Mouse (Mus musculus) layer of hippocampus, adult 11-12 months (tissue): ENCODE measurements around the gene Zfand2b.

Experiments used
- DNase-seq: peaks from one replicate; pipeline ENCODE4 v3.0.0; 2022; ENCODE audit warnings: low spot score

The Zfand2b gene

GRCm38 (mm10) chr1:75168472-75169464 lies at the start of gene Zfand2b:
Gene Zfand2b, plus strand, starts transcription at chr1:75168646.
- peak; percentile 96 for DNase-seq

DNA sequence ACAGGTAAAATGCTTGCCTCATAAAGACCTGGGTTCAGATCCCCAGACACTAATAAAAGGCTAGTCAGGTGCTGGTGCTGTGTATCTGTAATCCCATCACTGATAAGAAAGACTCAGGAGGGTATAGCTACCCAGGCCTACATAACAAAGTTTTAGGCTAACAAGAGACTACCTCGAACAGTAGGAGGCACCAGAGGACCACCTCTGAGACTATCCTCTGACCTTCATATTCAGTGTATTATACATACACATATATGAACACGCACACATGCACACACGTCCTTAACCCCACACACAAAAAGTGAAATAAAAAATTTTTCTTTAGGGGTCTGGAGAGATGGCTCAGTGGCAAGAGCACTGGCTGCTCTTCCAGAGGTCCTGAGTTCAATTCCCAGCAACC lies 46.2 kb upstream of the Zfand2b start:
- no peak for DNase-seq

- peak; percentile 93 for DNase-seq
Observed at GRCm38 (mm10) chr1:75124346-75125321, 43.8 kb upstream of the Zfand2b start, which contains the start of gene Nhej1. Gene Nhej1, minus strand, starts transcription at chr1:75125200.

DNA sequence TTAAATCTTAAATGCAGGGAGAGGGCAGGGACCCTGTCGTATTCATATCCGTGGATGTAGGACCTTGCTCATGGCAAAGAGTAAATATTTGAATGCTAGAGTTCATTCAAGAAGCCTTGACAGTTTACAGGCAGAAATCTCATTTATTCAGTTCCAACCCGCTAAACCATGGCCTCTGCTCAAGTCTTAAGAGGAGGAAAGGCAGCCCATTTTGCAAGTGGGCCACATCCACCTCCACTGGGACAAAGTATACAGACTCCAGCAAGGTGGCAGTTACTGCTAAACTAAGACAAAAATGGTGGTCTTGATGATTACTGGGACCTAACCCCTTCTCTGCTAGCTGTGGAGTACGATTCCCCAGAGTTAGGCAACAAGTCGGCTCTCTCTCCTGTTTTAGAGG lies 43.0 kb upstream of the Zfand2b start:
- no peak for DNase-seq

DNA sequence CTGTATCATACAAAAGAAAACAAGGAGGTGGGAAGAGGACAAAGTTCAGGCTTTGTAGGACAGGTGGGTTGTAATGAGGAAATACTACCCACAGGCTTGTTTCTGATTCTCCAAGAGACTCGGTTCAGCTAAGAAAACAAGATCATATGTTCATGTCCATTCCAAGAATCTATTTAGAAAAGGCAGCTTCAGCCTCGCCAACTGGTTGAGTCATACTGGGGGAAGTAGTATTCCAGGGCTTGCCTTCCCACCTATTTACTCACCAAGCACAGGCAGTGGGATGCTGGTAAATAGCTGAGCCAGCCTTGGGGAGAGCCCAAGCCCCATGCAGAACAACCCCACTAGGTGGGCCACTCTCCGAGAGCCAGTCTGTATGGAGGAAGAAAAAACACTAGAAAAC lies 39.8 kb upstream of the Zfand2b start:
- no peak for DNase-seq

GRCm38 (mm10) chr1:75133421-75134207 lies 34.8 kb upstream of the Zfand2b start, which contains the start of gene Slc23a3:
Gene Slc23a3, minus strand, starts transcription at chr1:75133890.
- no peak for DNase-seq

GRCm38 (mm10) chr1:75136293-75136692 lies 32.2 kb upstream of the Zfand2b start:
- no peak for DNase-seq

DNA sequence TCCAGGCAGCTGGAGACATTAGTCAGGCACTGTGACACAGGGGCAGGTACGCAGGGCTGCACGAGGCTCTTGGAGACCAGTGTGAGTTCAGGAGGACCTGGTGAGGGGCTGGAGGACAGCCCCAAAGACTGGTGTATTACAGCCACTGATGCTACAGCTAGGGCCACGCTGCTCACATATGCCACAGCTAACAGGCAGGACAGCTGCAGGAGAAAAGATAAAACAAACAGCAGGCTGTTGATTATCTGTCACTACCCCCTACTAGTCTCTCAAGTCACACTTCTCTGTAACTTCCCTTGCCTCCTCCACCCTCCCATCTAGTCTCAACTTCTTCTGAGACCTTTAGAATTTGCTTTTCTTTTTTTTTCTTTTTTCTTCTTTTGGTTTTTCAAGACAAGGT lies 31.7 kb upstream of the Zfand2b start:
- DNase-seq, result no peak

GRCm38 (mm10) chr1:75138448-75138847 lies 30.0 kb upstream of the Zfand2b start:
- DNase-seq, result no peak

DNA sequence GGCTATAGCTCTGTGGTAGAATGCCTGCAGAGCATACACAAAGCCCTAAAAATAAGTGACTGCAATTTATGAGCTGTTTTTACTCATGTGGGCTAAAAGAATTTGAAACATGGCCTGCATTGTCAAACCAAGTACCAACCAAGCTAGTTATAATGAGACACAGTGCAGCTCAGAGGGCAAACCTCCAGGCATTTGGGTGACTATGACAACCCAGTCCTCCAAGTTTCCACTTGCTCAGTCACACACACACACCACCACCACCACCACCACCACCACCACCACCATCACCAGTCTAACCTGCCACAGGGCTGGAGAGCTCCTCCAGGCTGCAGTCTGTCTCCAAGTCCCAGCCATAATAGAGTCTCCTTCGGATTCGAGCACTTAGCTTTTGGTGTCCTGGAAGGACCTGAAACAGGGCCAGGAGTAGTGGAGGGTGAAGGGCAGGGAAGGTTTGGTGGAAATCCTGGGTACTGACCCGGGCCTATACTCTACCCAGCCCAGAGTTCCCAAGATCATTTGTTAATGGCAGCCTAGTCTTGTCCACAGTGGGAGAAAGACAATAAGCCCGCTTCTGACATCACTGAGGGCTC lies 27.8 kb upstream of the Zfand2b start:
- DNase-seq, result no peak

DNA sequence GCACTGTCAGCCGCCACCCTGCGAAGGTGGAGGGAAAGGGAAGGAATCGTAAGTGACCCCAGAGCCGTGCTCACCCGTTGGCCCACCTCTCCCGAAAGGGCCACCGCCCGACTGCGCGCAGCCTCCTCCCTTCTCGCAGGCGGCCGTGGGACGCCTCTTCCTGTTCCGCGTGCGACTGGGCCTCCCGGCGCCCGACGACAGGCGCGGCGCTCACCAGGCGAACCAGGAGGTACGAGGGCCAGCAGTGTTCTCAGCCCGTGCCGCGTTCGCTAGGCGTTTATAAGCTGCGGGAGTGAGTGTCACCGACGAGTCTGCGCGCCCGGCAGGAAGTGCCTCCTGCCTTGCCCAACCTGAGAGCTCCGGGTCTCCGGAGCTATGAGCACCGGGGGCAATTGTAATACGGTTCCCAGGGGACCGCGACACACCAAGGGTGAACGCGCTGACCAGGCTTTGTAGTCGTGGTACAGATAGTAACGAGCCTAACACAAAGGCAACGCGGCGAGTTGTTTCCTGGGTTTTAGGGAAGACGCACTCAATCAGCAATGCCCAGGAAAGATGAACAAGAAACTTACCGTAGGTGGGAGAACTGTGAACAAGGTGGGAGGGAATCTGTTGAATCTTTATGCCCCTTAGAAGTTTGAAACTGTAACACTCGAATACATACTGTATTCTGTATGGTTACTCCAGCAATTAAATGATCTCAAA lies 26.8 kb upstream of the Zfand2b start:
- peak; percentile 57 for DNase-seq

- DNase-seq, result peak; percentile 96
Observed at GRCm38 (mm10) chr1:75142301-75143261, 25.9 kb upstream of the Zfand2b start, which contains the start of the genes Cnppd1 and Retreg2. Gene Cnppd1, minus strand, starts transcription at chr1:75142711. Gene Retreg2, plus strand, starts transcription at chr1:75142778.

DNA sequence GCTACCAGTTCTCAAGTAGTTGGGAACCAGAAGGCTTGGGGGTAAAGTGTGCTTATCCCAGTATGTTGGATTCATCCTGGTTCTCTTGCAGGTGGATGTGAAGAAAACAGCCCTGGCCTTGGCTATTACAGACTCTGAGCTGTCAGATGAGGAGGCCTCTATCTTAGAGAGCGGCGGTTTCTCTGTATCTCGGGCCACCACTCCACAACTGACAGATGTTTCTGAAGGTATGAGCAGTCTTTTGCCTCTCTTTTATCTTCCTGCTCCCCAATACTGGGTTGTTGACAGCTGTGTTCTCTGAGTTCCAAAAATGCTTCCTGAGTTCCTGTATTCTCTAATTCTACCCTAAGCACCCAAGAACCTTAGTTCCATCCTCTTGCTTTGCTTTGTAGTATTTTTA lies 22.9 kb upstream of the Zfand2b start:
- no peak for DNase-seq

GRCm38 (mm10) chr1:75147411-75148135 lies 20.9 kb upstream of the Zfand2b start:
- no peak for DNase-seq

DNA sequence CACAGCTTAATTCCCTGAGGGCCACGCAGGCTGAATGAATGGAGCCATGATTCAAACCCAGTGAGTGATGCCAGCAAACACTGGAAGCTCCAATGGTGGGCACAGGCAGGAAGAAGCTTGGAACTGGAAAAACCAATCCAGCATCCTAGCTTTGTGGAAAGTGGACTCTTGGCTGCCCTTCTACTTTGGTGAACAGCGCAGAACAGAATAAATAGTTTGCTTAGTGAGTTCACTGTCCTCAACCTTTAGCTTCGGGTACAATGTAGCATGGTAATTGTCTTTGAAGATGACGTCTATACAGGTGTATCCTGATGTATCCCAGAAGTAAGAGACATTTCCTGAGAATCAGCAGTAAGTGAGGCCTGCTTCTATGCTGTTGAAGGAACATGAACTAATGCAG lies 19.7 kb upstream of the Zfand2b start:
- no peak for DNase-seq

GRCm38 (mm10) chr1:75155837-75156236 lies 12.6 kb upstream of the Zfand2b start:
- peak; percentile 1 for DNase-seq

- DNase-seq, result no peak
Observed at GRCm38 (mm10) chr1:75158990-75159389, 9.5 kb upstream of the Zfand2b start.

DNA sequence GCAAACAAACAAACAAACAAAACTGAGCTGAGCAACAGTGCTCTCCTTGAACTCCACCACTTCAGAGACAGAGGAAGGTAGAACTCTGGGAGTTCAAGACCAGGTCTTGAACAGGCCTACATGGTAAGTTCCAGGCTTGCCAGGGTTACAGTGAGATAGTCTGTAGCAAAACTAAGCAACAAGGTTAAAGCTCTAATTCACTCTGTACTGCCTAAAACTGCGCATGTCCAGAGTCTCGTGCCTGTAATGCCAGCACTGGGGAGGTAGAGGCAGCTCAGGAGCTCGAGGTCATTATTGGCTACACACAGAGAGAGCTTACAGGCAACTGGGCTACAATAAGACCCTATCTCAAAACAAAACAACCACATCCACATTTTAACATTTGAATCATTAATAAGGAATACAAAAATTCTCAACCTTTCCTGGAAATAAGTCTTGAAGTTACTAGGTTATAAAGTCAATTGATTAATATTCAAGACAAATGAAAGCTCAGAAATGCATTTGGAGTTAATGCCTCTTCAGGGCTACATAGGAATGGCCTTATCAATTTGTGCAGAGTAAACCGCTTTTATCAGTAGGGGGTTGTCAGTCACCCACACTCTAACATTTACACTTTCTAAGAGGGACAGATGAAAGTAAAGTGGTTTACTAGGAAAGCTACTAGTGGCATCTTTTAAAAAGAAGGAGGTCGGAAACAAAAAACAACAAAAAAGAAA lies 8.7 kb upstream of the Zfand2b start:
- DNase-seq, result no peak
